ENCODE assay signal across 8 mouse cellular contexts in genomic region chr14:25607968-25608491, GRCm38 (mm10).
DNase-seq lines count a peak whose midpoint lies in the region; ATAC-seq and TF ChIP-seq lines count a peak whose summit lies in the region.

No protein-coding gene starts in this region.

- TF ChIP-seq CTCF in Patski (IDR thresholded peaks at IDR 0.05): no peak

- H3K4me1 ChIP-seq in embryonic facial prominence, embryonic 14.5 days (ENCODE audit: control insufficient read depth, insufficient read depth, low read length): peaks cover 75% of the 10 kb centered on the region
- H3K4me1 ChIP-seq in hindbrain, embryonic 12.5 days: peaks cover 90% of the 10 kb centered on the region
- peaks cover 91% of the 10 kb centered on the region for H3K4me1 ChIP-seq in limb, embryonic 13.5 days
- H3K4me1 ChIP-seq in midbrain, embryonic 14.5 days (ENCODE audit: control insufficient read depth, insufficient read depth, low read length): peaks cover 84% of the 10 kb centered on the region

- peak overlapping the region; percentile 90 for H3K27ac ChIP-seq in embryonic facial prominence, embryonic 14.5 days (replicated peaks; ENCODE audit: low read depth, low read length)
- H3K27ac ChIP-seq in hindbrain, embryonic 12.5 days: peak overlapping the region; percentile 99
- H3K27ac ChIP-seq in limb, embryonic 13.5 days: peak overlapping the region; percentile 90
- H3K27ac ChIP-seq in midbrain, embryonic 14.5 days (replicated peaks; ENCODE audit: low read depth, low read length): peak overlapping the region; percentile 100

- CTCF ChIA-PET in Patski (lab: Charles Lee): no interaction called here

- DNase-seq in adrenal gland, adult 18-20 months (ENCODE audit: low spot score in 2 of 2): peak; percentile 34 to 58
- no peak for DNase-seq in adrenal gland, adult 8-10 months
- no peak for DNase-seq in Patski (ENCODE audit: low read depth, low spot score)
- DNase-seq in embryonic facial prominence, embryonic 14.5 days (ENCODE audit: low spot score): peak; percentile 72
- DNase-seq in midbrain, embryonic 14.5 days: peak; percentile 80
- DNase-seq in splenic B cell, adult 2 months (ENCODE audit: low read depth, low spot score): peak; percentile 73

- H3K9me3 ChIP-seq in embryonic facial prominence, embryonic 14.5 days (ENCODE audit: control insufficient read depth, low read length): no peaks in the 10 kb centered on the region
- H3K9me3 ChIP-seq in hindbrain, embryonic 12.5 days (replicated peaks): no peaks in the 10 kb centered on the region
- no peaks in the 10 kb centered on the region for H3K9me3 ChIP-seq in limb, embryonic 13.5 days
- no peaks in the 10 kb centered on the region for H3K9me3 ChIP-seq in midbrain, embryonic 14.5 days (ENCODE audit: control insufficient read depth, low read length)

- WGBS in embryonic facial prominence, embryonic 14.5 days: 2% methylated on average over 8 of the region's 53 CpGs
- under 1% methylated on average over 48 of the region's 53 CpGs for WGBS in hindbrain, embryonic 12.5 days
- under 1% methylated on average over 52 of the region's 53 CpGs for WGBS in limb, embryonic 13.5 days
- WGBS in midbrain, embryonic 14.5 days: under 1% methylated on average over 49 of the region's 53 CpGs

- peak overlapping the region; percentile 99 for H3K4me2 ChIP-seq in embryonic facial prominence, embryonic 14.5 days (ENCODE audit: low read depth, low read length)
- H3K4me2 ChIP-seq in hindbrain, embryonic 12.5 days (replicated peaks): peak overlapping the region; percentile 97
- peak overlapping the region; percentile 97 for H3K4me2 ChIP-seq in limb, embryonic 13.5 days (replicated peaks)
- peak overlapping the region; percentile 97 for H3K4me2 ChIP-seq in midbrain, embryonic 14.5 days (ENCODE audit: low read length)

- in situ Hi-C loops in Patski (cut with MboI; ENCODE audit: low pct_unique_long_range_greater_than_20kb): no loop called here

- no peaks in the 10 kb centered on the region for H3K27me3 ChIP-seq in Patski
- no peaks in the 10 kb centered on the region for H3K27me3 ChIP-seq in embryonic facial prominence, embryonic 14.5 days (replicated peaks; ENCODE audit: control insufficient read depth, insufficient read depth, low read length)
- H3K27me3 ChIP-seq in hindbrain, embryonic 12.5 days: no peaks in the 10 kb centered on the region
- H3K27me3 ChIP-seq in limb, embryonic 13.5 days: no peaks in the 10 kb centered on the region
- H3K27me3 ChIP-seq in midbrain, embryonic 14.5 days (ENCODE audit: control insufficient read depth, insufficient read depth, low read length): no peaks in the 10 kb centered on the region
- no peaks in the 10 kb centered on the region; the same call in 1 of the 2 replicates for H3K27me3 ChIP-seq in splenic B cell, adult 2 months (ENCODE audit: control insufficient read depth, insufficient read depth, low read length, poor library complexity, severe bottlenecking)

- POLR2A ChIA-PET in Patski (lab: Charles Lee): no interaction called here

- peak overlapping the region; percentile 86 for H3K9ac ChIP-seq in embryonic facial prominence, embryonic 14.5 days (ENCODE audit: low read depth, low read length)
- H3K9ac ChIP-seq in hindbrain, embryonic 12.5 days: peak overlapping the region; percentile 95
- H3K9ac ChIP-seq in limb, embryonic 13.5 days: peak overlapping the region; percentile 91
- H3K9ac ChIP-seq in midbrain, embryonic 14.5 days (replicated peaks; ENCODE audit: low read length): peak overlapping the region; percentile 99

- H3K4me3 ChIP-seq in embryonic facial prominence, embryonic 14.5 days (ENCODE audit: low read depth, low read length): peak overlapping the region; percentile 78
- peak overlapping the region; percentile 75 for H3K4me3 ChIP-seq in hindbrain, embryonic 12.5 days
- peak overlapping the region; percentile 77 for H3K4me3 ChIP-seq in limb, embryonic 13.5 days
- H3K4me3 ChIP-seq in midbrain, embryonic 14.5 days (replicated peaks; ENCODE audit: low read depth, low read length): peak overlapping the region; percentile 75

- H3K36me3 ChIP-seq in embryonic facial prominence, embryonic 14.5 days (ENCODE audit: control insufficient read depth, insufficient read depth, low read length): no peaks in the 10 kb centered on the region
- no peaks in the 10 kb centered on the region for H3K36me3 ChIP-seq in hindbrain, embryonic 12.5 days
- H3K36me3 ChIP-seq in limb, embryonic 13.5 days: peaks cover 21% of the 10 kb centered on the region
- H3K36me3 ChIP-seq in midbrain, embryonic 14.5 days (ENCODE audit: control insufficient read depth, insufficient read depth, low read length): 0 out of 2 replicates have a peak, but pooled peaks cover 3% of the 10 kb centered on the region
- H3K36me3 ChIP-seq in splenic B cell, adult 2 months (ENCODE audit: control insufficient read depth, insufficient read depth, low read length, poor library complexity, severe bottlenecking): no peaks in the 10 kb centered on the region; the same call in 1 of the 2 replicates

- ATAC-seq in Patski: peak; percentile 4
- peak; percentile 74 for ATAC-seq in embryonic facial prominence, embryonic 14.5 days (ENCODE audit: low read depth)
- peak; percentile 82 for ATAC-seq in hindbrain, embryonic 12.5 days (ENCODE audit: low FRiP score)
- ATAC-seq in limb, embryonic 13.5 days (ENCODE audit: low FRiP score, low read depth): peak; percentile 33
- ATAC-seq in midbrain, embryonic 14.5 days (ENCODE audit: low FRiP score, low TSS enrichment): peak; percentile 77

Comparison
In these comparisons a context has a peak if more than half of its experiments do, and no peak if none do; other contexts are left out.
1. DNase-seq: peak in adrenal gland, adult 18-20 months (2 of 2), embryonic facial prominence, embryonic 14.5 days (single experiment), midbrain, embryonic 14.5 days (single experiment) and splenic B cell, adult 2 months (single experiment); none in adrenal gland, adult 8-10 months (single experiment) and Patski (single experiment).
2. ATAC-seq: peak in every context shown above with its lines; median percentile 82 in hindbrain, embryonic 12.5 days; 77 in midbrain, embryonic 14.5 days; 74 in embryonic facial prominence, embryonic 14.5 days; 33 in limb, embryonic 13.5 days; 4 in Patski.
3. Peak in every context shown above with its lines, with median percentiles within 50 percentile points of each other: H3K27ac ChIP-seq, H3K4me2 ChIP-seq, H3K4me3 ChIP-seq and H3K9ac ChIP-seq.